Mouse (Mus musculus) CH12F3 (cell line): Measurements from ENCODE around the gene Birc5.

Source experiments
- in situ Hi-C: fragments of 300-500 bp; cut with MboI; formaldehyde crosslinking; loops from 2 replicates; pipeline ENCODE4 v1.14.3; 2020; ENCODE audit warnings: low sequenced_read_pairs

Birc5 gene

GRCm38 (mm10) chr11:117880336-117880976 is 31.4 kb downstream of the Birc5 start:
- in situ Hi-C loops = no loop called here

- in situ Hi-C loops = no loop called here
Measured at GRCm38 (mm10) chr11:117880977-117881358, 31.9 kb downstream of the Birc5 start.

- in situ Hi-C loops = no loop called here
Measured at GRCm38 (mm10) chr11:117881787-117882186, 32.7 kb downstream of the Birc5 start.

GRCm38 (mm10) chr11:117882208-117882607 is 33.2 kb downstream of the Birc5 start:
- in situ Hi-C loops = no loop called here

- in situ Hi-C loops = no loop called here
Measured at GRCm38 (mm10) chr11:117886000-117886399, 36.9 kb downstream of the Birc5 start.

GRCm38 (mm10) chr11:117888168-117888852 is 39.3 kb downstream of the Birc5 start:
- in situ Hi-C loops = no loop called here

GRCm38 (mm10) chr11:117888853-117889822 is 40.1 kb downstream of the Birc5 start:
- in situ Hi-C loops = no loop called here

- in situ Hi-C loops = no loop called here
Measured at GRCm38 (mm10) chr11:117889887-117890340, 40.9 kb downstream of the Birc5 start.

GRCm38 (mm10) chr11:117890519-117891282 is 41.6 kb downstream of the Birc5 start:
- in situ Hi-C loops = no loop called here

GRCm38 (mm10) chr11:117891581-117892175 is 42.6 kb downstream of the Birc5 start:
- in situ Hi-C loops = no loop called here

- in situ Hi-C loops = no loop called here
Measured at GRCm38 (mm10) chr11:117892199-117892598, 43.1 kb downstream of the Birc5 start.

GRCm38 (mm10) chr11:117894676-117895075 is 45.6 kb downstream of the Birc5 start:
- in situ Hi-C loops = no loop called here

- in situ Hi-C loops = no loop called here
Measured at GRCm38 (mm10) chr11:117896533-117896932, 47.5 kb downstream of the Birc5 start.

GRCm38 (mm10) chr11:117902282-117902681 is 53.2 kb downstream of the Birc5 start:
- in situ Hi-C loops = no loop called here

- in situ Hi-C loops = no loop called here
Measured at GRCm38 (mm10) chr11:117904442-117904841, 55.4 kb downstream of the Birc5 start.
